In genomic region chr8:71629781-71630212, GRCm38 (mm10) we compare ENCODE assay signal across 7 mouse cellular contexts. TPM values are rescaled to one million over a fixed set of nuclear protein-coding genes. Genes with fewer than 3 reads are reported as not detected.
DNase-seq lines count a peak whose midpoint lies in the region; ATAC-seq lines count a peak whose summit lies in the region.

No protein-coding gene starts in this region.

- H3K27ac ChIP-seq in embryonic facial prominence, embryonic 14.5 days (replicated peaks; ENCODE audit: low read depth, low read length): peak overlapping the region; percentile 75; the same call in 1 of the 2 replicates
- H3K27ac ChIP-seq in midbrain, embryonic 12.5 days (replicated peaks): peak overlapping the region; percentile 56; the same call in 1 of the 2 replicates

- H3K4me1 ChIP-seq in embryonic facial prominence, embryonic 14.5 days (ENCODE audit: control insufficient read depth, insufficient read depth, low read length): peaks cover 23% of the 10 kb centered on the region
- H3K4me1 ChIP-seq in midbrain, embryonic 12.5 days: peaks cover 18% of the 10 kb centered on the region

- peak; percentile 20; the same call in 1 of the 2 replicates for ATAC-seq in embryonic facial prominence, embryonic 14.5 days (ENCODE audit: low read depth)
- ATAC-seq in midbrain, embryonic 12.5 days (ENCODE audit: low FRiP score, low read depth): peak; percentile 42

- peak overlapping the region; percentile 74 for H3K9ac ChIP-seq in embryonic facial prominence, embryonic 14.5 days (ENCODE audit: low read depth, low read length)
- peak overlapping the region; percentile 68 for H3K9ac ChIP-seq in midbrain, embryonic 12.5 days (replicated peaks)

- peak; percentile 54 for DNase-seq in CD4-positive helper T cell, adult 2 months (ENCODE audit: low read depth, low spot score)
- DNase-seq in WW6 (ENCODE audit: low read depth, low spot score): peak; percentile 61
- peak; percentile 75 for DNase-seq in embryonic facial prominence, embryonic 14.5 days (ENCODE audit: low spot score)
- DNase-seq in heart, postnatal 10 days: peak; percentile 37 to 41
- DNase-seq in kidney, postnatal 4 days: peak; percentile 78 to 84
- DNase-seq in thymus, postnatal 25 days: peak; percentile 48

- peaks cover 16% of the 10 kb centered on the region for H3K27me3 ChIP-seq in embryonic facial prominence, embryonic 14.5 days (replicated peaks; ENCODE audit: control insufficient read depth, insufficient read depth, low read length)
- peaks cover 56% of the 10 kb centered on the region for H3K27me3 ChIP-seq in midbrain, embryonic 12.5 days

- peak overlapping the region; percentile 93 for H3K4me2 ChIP-seq in embryonic facial prominence, embryonic 14.5 days (ENCODE audit: low read depth, low read length)
- H3K4me2 ChIP-seq in midbrain, embryonic 12.5 days (replicated peaks): peak overlapping the region; percentile 93

- H3K4me3 ChIP-seq in embryonic facial prominence, embryonic 14.5 days (ENCODE audit: low read depth, low read length): peak overlapping the region; percentile 54
- peak overlapping the region; percentile 48 for H3K4me3 ChIP-seq in midbrain, embryonic 12.5 days

- intact Hi-C loops in heart, postnatal 10 days (cut with DNase I): no loop called here

- no peaks in the 10 kb centered on the region for H3K9me3 ChIP-seq in embryonic facial prominence, embryonic 14.5 days (ENCODE audit: control insufficient read depth, low read length)
- peaks cover 14% of the 10 kb centered on the region for H3K9me3 ChIP-seq in midbrain, embryonic 12.5 days

- peaks cover 8% of the 10 kb centered on the region; the same call in 1 of the 2 replicates for H3K36me3 ChIP-seq in embryonic facial prominence, embryonic 14.5 days (ENCODE audit: control insufficient read depth, insufficient read depth, low read length)
- peaks cover 12% of the 10 kb centered on the region for H3K36me3 ChIP-seq in midbrain, embryonic 12.5 days

- WGBS in embryonic facial prominence, embryonic 14.5 days: 3% methylated on average over 23 of the region's 25 CpGs
- WGBS in midbrain, embryonic 12.5 days: 3% methylated on average over 25 of the region's 25 CpGs

RNA-seq across cellular contexts. Expression of gene Colgalt1, which starts 19.0 kb away (rescaled TPM):
- 107 and 112 TPM in 2 replicates for polyA plus RNA-seq in embryonic facial prominence, embryonic 14.5 days (2014; fragmentation: Nextera tagmentation; extraction: Ambion mirVana)
- 10 to 100 TPM; 46.3 to 54.9 TPM for total RNA-seq in heart, postnatal 10 days (2021)
- 52.1 and 56.2 TPM in 2 replicates for polyA plus RNA-seq in midbrain, embryonic 12.5 days (2016; fragmentation: Nextera tagmentation; extraction: Ambion mirVana)

RNA-seq across cellular contexts. Expression of gene Fam129c, which starts 32.3 kb away (rescaled TPM):
- 2.3 and 3.5 TPM in 2 replicates for polyA plus RNA-seq in embryonic facial prominence, embryonic 14.5 days (2014; fragmentation: Nextera tagmentation; extraction: Ambion mirVana)
- total RNA-seq in heart, postnatal 10 days (2021): 1 to 10 TPM in 1 of 2 experiments, under 1 TPM in 1; 0.81 to 1.3 TPM
- 6.5 and 6.9 TPM in 2 replicates for polyA plus RNA-seq in midbrain, embryonic 12.5 days (2016; fragmentation: Nextera tagmentation; extraction: Ambion mirVana)

RNA-seq across cellular contexts. Expression of gene Pgls, which starts 37.8 kb away (rescaled TPM):
- 239 and 245 TPM in 2 replicates for polyA plus RNA-seq in embryonic facial prominence, embryonic 14.5 days (2014; fragmentation: Nextera tagmentation; extraction: Ambion mirVana)
- 10 to 100 TPM; 78.8 to 87.3 TPM for total RNA-seq in heart, postnatal 10 days (2021)
- polyA plus RNA-seq in midbrain, embryonic 12.5 days (2016; fragmentation: Nextera tagmentation; extraction: Ambion mirVana): 215 and 216 TPM in 2 replicates

RNA-seq across cellular contexts. Expression of gene Unc13a, which starts 41.8 kb away (rescaled TPM):
- polyA plus RNA-seq in embryonic facial prominence, embryonic 14.5 days (2014; fragmentation: Nextera tagmentation; extraction: Ambion mirVana): 1.1 and 1.4 TPM in 2 replicates
- 1 to 10 TPM; 1.1 to 1.5 TPM for total RNA-seq in heart, postnatal 10 days (2021)
- 12.8 and 16.9 TPM in 2 replicates for polyA plus RNA-seq in midbrain, embryonic 12.5 days (2016; fragmentation: Nextera tagmentation; extraction: Ambion mirVana)

RNA-seq across cellular contexts. Expression of gene Jak3, which starts 46.3 kb away (rescaled TPM):
- 4.8 and 5.2 TPM in 2 replicates for polyA plus RNA-seq in embryonic facial prominence, embryonic 14.5 days (2014; fragmentation: Nextera tagmentation; extraction: Ambion mirVana)
- 10 to 100 TPM; 14.3 to 15.0 TPM for total RNA-seq in heart, postnatal 10 days (2021)
- polyA plus RNA-seq in midbrain, embryonic 12.5 days (2016; fragmentation: Nextera tagmentation; extraction: Ambion mirVana): 3.3 and 3.4 TPM in 2 replicates

Comparison
In these comparisons a context has a peak if more than half of its experiments do, and no peak if none do; other contexts are left out.
1. Peak in every context shown above with its lines: DNase-seq, ATAC-seq, H3K4me3 ChIP-seq and H3K27ac ChIP-seq.